Mouse (Mus musculus) adrenal gland, postnatal 14 days (tissue): ENCODE results near the gene Plekhj1. TPM values are rescaled to one million over a fixed set of nuclear protein-coding genes. Genes with fewer than 3 reads are reported as not detected.
A peak's percentile ranks its signal among the peaks of the same experiment; 100 is the strongest.

Source experiments
- DNase-seq: peaks from one replicate; pipeline ENCODE4 v3.0.0; 2021; ENCODE audit warnings: mixed read lengths
- total RNA-seq: library from RNA; stranded (reverse); gene quantifications from 2 replicates; pipeline ENCODE4 v1.2.3, GENCODE M21; 2021

The Plekhj1 gene
- total RNA-seq, 1 experiment from 2014 or later: 59.5 TPM

DNA sequence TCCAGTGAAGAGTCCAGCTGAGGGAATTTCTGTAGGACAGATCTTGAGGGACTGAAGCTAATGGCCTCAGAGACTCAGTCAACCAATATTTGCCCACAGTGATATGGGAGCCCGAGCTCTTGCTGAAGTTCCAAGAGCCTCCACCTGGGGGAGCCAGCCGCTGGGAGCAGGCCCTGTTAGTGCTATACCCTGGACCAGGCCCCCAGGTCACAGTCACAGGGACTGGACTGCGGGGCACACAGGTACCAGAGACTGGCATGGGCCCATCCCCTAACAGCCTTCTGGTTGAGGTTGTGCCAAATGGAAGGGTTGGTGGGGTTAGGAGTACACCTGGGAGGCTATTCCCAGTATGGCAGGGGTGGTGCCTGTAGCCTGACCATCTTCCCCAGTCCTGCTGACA lies 7.5 kb upstream of the Plekhj1 start:
- peak; percentile 90 for DNase-seq

DNA sequence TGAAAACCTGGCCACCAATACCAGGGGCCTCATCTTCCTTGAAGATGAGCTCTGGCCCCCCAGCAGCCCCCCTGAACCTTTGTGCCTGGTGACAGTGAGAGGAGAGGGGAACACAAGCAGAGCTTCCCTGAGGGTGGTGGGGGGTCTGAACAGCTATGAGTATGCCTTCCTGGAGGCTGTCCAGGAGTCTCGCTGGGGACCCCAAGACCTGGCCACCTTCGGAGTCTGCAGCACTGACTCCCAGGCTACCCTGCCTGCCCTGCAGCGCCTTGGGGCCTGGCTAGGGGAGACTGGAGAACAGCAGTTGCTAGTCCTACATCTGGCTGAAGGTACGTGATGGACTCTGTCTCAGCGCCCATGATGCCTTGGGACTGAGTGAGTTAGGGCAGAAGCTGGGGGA lies 6.9 kb upstream of the Plekhj1 start:
- no peak for DNase-seq

DNA sequence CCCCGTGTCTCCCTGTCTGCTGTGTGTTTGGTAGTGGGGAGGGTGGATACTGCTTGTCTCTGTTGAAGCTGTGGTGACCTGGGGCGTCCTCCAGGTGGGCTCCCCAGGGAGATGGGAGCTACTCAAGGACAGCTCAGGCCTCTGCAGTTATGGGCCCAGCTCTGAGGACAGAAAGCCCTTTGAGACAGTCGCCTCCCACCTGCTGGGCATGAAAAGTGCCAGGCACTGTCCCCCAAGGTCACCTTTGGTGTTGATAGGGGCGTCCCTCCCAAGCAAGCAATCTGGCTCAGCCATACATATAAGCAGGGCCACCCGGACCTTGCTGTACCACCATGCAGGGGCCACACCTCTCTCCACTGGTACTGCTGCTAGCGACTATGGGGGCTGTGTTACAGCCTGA lies 6.5 kb upstream of the Plekhj1 start, which contains the start of gene Amh:
Gene Amh, plus strand, starts transcription at position 328 of the 400 bp plus-strand sequence.
- no peak for DNase-seq

DNA sequence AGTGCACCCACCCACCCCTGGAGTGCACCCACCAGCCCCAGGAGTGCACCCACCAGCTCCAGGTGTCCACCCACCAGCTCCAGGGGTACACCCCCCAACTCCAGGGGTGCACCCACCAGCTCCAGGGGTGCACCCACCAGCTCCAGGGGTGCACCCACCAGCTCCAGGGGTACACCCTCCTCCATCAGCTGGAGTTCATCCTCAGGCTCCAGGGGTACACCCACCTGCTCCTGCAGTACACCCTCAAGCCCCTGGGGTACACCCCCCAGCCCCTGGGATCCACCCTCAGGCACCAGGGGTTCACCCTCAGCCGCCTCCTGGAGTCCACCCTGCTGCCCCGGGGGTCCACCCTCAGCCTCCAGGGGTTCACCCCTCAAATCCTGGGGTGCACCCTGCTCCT lies 5.9 kb upstream of the Plekhj1 start:
- no peak for DNase-seq

DNA sequence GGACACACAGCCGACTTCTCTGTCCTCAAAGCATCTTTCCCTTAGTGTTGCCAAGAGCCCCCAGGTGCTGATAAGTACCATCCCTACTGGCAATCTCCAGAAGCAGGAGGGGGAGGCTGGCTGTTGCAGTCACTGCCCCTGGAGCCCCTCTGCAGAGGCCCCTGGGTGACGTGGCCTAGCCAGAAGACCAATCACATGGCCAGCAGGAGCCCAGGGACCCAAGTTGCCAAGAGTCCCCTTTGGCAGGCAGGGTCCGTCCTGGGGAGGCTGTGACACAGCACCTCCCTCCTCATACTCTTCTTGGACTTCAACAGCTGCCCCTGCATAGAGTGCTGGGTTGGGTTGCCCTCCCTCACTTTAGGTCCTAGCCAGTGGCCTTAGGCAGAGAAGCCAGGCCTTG lies 4.6 kb upstream of the Plekhj1 start:
- no peak for DNase-seq

DNA sequence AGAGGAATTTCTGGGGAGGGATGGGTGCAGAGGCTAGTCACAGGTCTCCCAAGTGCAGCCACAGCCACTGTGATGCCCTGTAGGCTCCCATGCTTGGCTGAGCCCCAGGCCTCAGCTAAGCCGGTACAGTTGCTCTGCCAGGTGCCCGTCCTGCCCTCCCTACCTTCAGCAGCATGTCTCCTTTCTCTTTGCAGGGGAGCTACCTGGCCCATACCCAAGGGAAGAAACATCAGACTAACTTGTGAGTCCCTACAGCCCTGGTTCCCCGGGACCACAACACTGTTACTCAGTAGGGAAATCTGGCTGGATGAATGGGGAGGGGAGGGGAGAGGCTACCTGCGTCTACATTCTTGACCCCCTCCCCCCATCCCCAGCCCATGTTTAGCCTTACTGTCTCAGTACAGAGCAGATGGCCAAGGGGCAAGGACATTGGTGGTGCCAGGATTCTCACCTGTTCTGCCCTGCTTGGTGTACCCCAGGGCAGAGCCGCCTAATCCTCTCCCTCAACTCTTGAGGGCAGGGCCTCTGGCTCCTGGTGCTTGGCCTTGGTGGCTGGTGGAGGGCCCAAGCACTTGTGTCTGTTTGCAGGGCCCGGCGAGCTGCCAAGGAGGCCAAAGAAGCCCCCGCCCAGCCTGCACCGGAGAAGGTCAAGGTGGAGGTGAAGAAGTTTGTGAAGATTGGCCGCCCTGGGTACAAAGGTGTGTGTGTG lies 3.9 kb upstream of the Plekhj1 start:
- DNase-seq: no peak

DNA sequence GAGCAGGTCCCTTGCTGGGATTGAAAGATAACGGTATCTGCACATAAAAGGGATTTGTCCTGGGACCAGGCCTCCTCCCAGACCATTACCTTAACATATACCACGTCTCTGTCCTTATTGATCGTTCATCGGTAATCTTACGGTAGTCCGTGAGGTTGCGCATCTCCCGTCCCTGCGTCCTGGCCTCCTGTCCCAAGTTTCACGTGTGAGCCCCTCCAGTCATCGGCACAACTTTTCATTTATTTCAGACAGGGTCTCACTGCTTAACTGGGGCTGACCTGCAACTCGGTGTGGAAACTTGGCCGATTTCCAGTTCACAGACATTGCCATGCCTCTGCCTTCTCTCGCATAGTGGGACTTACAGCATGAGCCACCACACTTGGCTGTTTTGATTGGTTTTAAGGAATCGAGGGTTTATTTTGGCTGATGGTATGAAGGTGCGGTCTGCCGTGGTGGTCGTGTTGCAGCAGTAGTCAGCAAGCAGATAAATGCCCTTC lies 692 bp upstream of the Plekhj1 start:
- no peak for DNase-seq

DNA sequence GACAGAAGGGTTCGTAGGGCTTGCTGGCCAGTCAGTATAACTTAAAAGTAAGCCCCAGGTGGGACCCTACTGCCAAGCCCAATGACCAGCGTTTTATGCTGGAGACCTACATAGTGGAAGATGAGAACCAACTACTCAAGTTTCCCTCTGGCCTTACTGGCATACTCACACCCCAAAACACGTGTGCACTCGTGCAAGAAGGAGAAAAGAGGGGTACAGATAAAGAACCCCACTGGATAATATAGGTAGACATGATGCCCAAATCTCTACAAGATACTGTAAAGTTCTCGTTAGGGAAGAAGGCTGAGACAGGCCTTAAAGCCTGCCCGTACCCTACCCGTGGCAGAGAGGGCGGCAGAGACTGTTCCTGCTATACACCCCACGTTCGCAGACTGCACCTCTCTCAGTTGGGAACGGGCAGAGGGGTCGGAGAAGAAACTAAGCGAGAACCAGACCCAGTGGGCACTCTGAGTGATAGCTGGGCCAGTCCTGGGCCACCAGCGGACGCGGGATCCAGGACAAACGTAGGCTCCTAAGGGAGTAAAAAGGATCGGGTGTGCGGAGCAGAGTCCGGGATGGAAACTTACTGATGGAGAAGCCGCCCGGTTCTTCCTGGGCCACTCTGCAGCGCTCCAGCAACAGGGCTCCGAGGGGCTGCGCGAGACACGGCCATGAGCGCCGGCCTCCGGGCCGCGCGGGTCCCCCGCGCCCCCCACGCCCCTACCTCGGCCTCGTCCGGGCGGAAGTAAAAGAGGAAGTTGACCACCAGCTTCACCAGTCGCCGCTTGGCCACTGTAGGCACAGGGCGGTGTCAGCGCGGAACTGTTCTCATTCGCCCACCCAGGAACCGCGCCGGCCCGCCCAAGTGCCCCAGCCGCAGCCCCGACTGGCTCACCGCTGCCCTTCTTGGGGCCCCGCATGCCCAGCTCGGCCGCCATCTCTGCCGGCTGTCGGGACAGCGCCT lies 958 bp downstream of the Plekhj1 start:
- no peak for DNase-seq

DNA sequence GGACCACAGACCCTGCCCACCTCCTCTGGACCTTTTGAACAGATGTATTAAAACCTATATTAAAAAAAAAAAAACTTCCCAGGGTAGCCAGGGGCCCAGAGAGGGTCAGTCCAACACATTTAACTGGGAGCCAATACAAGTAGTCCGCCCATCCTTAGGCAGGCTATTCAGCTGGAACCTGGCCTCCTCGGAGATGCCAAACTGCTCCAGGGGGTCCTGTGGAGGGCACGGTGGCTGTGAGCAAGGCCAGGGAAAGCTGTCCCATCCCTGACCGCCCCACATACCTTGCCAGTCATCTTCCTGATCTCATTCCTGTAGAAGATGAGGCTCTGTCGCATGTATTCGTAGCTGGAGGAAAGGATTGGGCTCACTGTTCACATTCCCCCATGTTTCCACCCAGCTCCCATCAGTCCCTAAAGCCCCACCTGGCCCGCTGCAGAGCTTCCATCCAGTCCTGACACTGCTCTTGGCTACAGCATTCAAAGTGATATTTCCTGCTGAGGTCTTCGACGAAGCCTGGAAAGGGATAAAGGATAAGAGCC lies 2.0 kb downstream of the Plekhj1 start:
- DNase-seq: no peak

DNA sequence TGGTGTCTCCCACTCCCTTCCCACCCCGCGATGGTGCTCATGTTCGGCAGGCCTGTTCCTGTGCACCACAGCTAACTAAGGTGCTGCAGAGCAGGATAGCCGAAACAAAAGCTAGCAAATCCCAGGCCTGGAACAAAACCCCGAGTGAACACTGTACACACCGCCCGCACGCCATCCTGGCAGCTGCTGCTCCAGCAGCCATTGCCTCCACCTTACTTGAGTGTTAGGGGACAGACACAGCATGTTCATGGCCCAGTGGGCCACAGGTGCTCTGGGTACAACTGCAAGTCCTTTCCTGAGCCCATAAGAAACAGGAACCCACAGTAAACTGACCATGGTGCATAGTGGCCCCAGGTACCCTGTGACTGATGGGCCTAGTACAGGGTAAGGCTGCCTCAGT lies 3.7 kb downstream of the Plekhj1 start:
- DNase-seq: no peak

DNA sequence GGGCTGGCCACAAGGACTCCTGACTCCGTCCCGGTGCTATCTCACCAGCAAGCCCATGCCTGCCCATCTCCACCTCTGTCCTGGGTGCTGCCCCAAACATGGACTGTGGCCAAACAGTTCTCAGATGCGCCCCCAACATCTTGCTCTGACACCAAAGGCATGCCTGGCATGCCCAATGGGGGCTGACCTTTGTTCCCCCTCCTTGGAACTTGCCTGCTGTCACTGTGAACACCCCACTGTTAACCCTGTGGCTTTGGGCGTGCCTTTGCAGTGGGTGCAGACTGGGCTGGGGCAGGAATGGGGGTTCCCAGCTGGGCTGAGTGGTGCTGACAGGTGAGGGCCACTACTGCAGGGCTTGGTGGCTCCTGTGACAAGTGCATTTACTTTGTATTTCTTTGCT lies 4.6 kb downstream of the Plekhj1 start:
- DNase-seq: no peak

DNA sequence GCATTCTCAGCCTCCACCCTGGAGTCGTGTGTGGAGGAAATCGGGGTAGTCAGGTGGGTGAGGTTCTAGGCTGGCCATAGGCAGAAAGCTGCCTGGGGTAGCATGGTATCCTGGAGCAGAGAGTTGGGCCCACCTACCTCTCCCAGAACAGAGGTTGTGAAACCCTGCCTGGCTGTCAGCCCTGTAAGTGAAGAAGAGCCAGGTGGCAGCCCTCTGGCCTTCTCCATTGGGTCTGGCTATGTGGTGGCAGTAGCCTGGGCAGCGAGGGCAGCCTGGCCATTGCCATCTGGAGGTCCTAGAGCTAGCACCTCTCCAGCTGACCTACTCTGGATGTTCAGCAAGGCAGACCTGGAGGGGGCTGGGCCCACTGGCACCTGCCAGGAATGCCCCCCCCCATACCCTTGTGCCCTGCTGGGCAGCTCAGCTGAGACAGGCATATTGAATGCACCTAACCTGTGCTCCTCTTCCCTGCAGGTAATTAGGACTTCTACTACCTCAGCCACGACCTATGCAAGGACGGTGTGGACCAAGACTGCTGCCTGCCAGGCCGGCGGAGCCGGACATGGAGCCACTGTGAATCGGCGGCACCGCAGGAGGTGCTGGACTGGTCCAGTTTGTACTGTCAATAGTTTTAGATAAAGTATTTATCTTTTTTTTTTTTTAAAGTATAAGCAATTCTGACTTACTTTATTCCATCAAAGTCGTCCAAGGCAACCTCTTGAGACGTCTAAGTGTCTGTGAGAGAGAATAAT lies 5.2 kb downstream of the Plekhj1 start:
- no peak for DNase-seq

DNA sequence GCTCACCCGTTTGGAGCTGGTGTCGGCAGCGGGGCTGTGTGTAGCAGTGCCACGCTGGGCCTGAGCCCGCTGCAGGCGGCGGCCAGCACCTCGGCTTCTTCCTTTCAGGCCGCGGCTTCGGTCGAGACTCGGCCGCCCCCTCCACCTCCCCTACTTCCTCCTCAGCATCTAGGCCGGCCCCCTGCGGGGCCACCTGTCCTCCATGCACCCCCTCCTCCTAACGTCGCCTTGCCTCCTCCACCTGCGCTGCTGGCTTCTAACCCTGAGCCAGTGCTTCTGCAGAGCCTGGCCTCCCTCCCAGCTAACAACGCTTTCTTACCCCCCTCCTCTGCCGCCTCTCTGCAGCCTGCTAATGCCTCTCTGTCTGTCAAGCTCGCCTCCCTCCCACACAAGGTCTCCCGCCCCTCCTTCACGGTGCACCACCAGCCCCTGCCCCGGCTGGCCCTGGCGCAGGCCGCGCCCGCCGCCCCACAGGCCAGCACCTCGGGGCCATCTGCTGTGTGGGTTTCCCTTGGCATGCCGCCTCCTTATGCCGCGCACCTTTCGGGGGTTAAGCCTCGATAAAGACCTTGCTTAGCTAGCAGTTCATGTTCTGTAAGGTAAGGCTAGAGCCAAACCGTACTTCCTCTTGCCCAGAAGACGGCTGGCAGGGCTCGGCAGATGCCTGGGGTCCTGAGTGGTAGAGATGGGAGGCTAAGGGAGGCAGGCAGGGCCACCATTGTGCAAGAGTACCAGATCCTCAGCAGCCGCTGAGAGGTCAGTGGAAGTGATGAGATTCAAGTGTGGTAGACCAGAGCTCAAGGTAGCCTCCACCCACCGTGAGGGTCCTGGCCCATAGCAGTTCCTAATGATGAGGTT lies 6.0 kb downstream of the Plekhj1 start:
- DNase-seq: peak; percentile 49

DNA sequence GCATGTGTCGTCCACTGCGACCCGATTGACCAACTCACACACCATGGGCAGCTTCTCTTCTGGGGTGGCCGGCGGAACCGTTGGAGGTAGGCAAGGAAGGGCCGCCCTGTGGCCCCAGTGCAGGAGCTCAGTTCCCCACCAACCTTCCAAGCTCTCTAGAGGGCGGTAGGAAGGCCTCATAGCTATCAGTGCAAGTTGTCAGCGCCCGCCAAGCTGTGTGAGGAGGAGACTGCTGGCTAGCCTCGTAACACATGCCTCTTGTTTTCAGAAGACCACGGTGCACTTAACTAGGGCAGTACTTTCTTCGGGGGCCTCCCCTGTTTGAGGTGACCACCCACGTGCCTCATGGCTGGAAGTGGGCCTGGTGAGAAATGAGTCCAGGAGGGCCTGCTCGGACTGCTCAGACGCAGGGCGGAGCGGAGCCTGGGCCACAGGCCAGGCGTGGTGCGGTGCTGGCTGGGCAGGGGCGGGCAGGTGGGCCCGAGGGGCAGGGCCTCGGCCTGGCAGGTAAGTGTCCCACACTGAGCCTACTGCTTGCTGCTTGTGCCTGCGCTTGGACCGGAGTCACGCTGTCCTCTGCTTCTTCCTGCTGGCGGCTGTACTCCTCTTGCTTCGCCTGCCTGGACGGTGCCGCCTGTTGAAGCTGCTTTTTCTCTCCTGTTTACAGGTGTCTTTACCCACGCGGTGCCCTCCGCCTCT lies 6.8 kb downstream of the Plekhj1 start:
- no peak for DNase-seq

DNA sequence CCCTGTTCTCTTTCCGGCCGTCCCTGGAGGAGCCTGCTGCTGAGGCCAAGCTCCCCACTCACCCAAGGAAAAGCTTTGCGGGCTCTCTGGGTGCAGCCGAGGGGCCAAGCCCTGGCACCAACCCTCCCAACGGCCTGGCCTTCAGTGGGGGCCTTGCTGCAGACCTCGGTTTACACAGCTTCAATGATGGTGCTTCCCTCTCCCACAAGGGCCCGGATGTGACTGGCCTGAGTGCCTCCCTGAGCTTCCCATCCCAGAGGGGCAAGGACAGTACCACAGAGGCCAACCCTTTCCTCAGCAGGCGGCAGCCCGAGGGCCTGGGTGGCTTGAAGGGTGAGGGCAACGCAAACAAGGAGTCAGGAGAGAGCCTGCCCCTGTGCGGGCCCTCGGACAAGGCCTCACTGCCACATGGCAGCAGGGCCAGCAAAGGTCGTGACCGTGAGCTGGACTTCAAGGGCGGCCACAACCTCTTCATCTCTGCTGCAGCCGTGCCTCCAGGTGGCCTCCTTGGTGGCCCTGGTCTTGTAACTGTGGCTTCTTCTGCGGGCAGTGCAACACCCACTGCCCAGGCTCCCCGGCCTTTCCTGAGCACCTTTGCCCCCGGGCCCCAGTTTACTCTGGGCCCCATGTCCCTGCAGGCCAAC lies 7.5 kb downstream of the Plekhj1 start:
- peak; percentile 71 for DNase-seq

DNA sequence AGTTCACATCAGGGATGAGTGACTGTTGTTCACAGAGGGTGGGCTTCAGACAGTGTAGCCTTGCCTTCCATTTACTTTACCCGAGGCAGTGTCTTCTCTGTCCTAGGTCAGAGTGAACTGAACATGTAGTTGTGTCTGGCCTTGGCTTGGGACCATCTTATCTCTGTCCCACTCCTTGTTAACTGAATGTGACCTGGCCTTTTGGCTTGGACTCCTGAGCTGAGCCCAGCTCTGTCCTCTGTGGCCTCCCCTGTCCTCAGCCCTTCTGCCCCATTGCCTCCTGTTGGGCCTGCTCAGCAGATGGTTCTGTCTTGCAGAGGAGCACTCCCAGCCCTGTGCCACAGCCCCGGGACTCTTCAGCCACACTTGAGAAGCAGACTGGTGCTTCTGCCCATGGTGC lies 10.9 kb downstream of the Plekhj1 start:
- DNase-seq: no peak

DNA sequence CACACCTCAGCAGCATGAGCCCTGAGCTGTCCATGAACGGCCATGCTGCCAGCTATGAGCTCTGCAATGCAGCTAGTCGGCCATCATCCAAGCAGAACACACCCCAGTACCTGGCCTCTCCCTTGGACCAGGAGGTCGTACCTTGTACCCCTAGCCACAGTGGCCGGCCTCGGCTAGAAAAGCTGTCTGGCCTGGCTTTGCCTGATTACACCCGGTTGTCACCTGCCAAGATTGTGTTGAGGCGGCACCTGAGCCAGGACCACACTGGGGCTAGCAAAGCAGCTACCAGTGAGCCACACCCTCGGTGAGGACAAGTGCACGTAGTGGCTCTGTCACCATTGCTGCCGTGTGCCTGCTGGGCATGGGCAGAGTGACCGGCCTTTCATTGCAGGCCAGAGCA lies 12.5 kb downstream of the Plekhj1 start:
- DNase-seq: no peak

DNA sequence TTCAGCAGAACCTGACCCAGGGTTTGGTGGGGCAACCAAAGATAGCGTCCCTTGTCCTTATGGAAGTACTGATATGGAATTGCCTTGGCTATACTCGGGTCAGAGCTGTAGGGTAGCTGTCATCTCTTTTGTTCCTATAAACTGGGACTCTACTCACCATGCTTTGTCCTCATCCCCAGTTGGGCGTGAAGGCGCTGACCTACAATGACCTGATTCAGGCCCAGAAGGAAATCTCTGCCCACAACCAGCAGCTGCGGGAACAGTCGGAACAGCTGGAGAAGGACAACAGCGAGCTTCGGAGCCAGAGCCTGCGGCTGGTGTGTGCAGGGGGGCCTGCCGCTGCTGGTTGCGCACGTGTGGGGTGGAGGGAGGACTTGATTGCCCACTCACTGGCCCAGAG lies 13.6 kb downstream of the Plekhj1 start:
- DNase-seq: no peak

DNA sequence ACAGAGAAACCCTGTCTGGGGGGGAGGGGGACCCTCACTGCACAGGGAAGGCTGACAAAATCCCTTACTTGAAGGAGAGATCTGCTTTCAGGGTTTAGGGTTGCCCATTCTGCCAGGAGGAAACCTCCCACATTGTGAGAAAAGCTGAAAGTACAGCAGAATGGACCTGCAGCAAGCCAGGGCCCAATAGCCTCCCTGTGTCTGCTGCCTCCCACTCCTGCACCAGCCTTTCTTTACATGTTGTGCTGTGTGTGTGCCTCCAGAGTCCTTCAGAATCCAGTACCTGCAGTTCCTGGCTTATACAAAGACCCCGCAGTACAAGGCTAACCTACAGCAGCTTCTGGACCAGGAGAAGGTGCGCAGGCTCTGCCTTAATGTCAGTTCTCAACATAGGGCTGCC lies 14.1 kb downstream of the Plekhj1 start:
- no peak for DNase-seq

DNA sequence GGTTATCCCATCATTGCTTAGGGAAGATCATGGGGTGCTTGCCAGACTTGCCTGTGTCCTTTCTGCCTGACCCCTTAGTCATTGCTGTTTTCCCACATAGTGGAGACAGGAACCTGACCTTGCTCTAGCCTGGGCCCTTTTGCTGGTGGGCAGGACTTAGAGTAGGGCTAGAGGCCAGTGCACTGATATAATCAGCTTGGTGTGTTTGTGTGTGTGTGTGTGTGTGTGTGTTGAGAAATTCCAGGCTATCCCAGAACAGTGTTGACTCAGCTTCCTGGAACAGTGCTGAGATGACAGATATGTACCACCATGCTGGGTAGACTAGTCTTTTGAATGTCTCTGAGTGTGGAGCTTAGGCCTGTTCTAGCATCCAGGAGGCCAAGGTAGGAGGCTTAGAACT lies 18.9 kb downstream of the Plekhj1 start:
- DNase-seq: peak; percentile 63
